Mouse (Mus musculus) spleen, adult 18-20 months (tissue): ENCODE results near the gene Pfdn4.

Source experiments
- DNase-seq, 2 experiments: peaks; one replicate each; pipeline ENCODE4 v3.0.0; 2022; ENCODE audit warnings: mixed read lengths in 2 of 2

The Pfdn4 gene

DNA sequence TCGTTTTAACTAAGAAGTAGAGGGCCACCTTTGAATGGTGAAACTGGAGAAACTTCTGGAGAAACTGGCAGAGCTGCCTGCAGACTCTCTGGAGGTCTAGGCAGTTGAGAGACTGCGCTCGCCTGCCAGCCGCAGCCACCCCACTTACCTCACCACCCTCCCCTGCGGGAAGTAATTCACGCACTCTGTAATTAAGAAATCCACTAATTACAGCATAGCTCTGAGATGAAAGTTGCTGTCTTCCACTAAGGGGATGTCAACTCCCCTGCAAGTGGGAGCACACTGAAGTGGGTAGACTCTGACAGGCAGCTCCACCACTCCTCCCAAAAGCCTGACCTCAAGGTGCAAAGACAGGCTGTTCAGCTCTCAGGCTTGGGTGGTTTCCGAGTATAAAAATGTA is 55.9 kb downstream of the Pfdn4 start:
- DNase-seq: no peak

DNA sequence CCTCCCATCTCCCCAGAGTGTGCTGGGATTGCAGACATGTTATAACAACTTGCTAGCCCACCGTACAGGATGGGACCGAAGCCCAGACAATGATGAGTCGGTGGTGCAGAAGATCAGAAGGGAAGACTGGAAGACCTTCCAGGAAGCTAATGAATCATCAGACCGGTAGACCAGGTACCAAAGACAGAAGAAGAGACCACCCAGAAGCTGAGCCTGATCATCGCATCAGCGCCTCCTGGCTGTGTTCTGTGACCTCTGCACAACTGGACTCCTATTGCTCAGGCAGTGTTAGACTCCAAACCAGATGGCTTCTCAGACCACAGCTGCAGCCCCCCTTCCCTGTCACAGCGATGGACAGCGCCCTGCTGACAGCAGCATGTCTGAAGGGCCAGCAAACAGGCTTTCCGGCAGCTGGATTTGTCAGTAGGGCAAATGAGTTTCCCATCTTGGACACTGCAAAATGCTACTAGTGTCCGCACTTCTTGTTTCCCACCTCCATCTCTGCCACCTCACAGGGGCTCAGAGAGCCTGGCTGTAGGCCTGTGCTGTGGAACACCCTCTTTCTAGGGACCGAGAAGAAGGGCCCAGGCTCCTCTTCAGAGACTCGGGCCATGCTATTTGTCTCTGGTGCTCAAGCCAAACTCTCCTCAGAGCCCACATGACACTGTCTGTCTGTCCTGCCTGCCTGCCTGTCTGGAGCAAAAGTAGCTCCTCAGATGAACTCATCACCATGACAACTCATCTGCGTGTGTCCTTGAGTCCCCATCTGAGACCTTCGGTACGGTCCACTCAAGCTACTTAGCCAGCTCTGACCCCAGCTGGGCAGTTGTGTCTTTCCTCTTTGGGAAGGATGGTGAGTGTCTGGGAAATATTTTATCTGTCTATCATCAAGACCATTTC is 68.0 kb downstream of the Pfdn4 start:
- DNase-seq: no peak

DNA sequence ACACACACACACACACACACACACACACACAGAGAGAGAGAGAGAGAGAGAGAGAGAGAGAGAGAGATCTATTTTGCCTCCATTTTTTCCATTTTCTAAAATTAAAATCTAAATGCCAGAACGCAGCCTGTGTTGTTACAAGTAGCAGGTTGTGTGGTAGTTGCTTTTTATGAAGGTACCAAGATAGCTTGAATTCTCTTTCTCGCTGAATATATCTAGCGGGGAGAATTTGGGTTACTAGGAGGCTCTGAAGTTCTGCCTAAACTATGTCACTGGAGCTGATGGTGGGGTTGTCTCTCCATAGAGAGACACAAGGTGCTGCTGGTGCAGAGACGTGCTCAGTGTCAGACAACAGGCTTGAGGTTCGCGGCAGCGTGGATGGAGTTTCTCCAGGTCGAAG is 68.8 kb downstream of the Pfdn4 start:
- DNase-seq: no peak
